Mouse (Mus musculus) liver, embryonic 14.5 days (tissue): ENCODE data around the gene Synpo2l.

ENCODE experiments used
- CTCF ChIP-seq: IDR thresholded peaks from 2 replicates; pipeline ENCODE4 v1.5.1; 2016; ENCODE audit warnings: antibody characterized with exemption, low read depth, control low read depth
- EP300 ChIP-seq: IDR thresholded peaks from 2 replicates; pipeline ENCODE4 v1.6.1; 2016; ENCODE audit warnings: antibody characterized with exemption, low read depth

DNA sequence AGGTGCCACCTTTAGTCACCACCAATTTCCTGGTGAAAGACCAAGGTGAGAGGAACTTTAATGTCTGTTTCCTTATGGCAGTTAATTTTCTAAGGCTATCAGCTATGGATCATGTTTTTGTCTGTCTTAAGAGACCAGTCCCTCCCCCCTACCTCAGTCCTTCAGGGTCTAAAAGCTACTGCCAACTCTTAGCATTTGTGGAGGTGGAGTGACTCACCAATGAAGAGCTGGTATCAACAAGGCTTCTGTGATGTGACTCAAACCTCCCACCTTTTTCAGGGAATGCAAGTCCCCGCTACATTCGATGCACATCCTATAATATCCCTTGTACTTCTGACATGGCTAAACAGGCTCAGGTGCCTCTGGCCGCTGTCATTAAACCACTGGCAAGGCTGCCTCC, 18.4 kb upstream of the Synpo2l start:
- TF ChIP-seq CTCF (no peak), EP300 (no peak)
